In the genomic region with DNA sequence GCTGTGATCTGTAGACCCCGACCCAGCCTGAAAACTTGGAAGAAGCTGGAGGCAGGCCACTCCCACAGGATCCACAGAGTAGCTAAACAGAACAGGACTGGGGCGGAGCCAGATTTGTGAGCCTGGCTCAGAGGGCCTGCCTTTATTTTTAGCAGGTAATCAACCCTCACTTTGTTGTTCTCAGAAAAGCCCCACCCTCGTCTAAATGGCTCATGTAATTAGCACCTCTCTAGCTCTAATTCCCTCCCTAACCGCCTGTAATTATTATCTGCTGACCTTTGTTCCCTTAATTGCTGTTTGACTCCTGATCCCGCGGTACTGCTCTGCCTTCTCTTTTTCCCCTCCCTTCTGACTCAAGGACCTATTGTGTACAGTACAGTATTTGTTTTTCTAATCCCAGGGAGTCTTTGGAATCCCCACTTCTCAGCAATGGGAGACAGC, we compare ENCODE assay signal across 9 mouse cellular contexts.
DNase-seq lines count a peak whose midpoint lies in the region; ATAC-seq lines count a peak whose summit lies in the region.
"Had no signal": no experiment of that assay in that cellular context is flagged by ENCODE, and none has a peak within 500 bp of the region (broad histone marks: within the 10 kb centered on the region; RNA-seq: fewer than 3 reads in every experiment).

No protein-coding gene starts in this region.

- peak; percentile 76 for ATAC-seq in midbrain, embryonic 12.5 days (ENCODE audit: low FRiP score, low read depth)
- no peak; the same call in 1 of the 2 replicates for ATAC-seq in midbrain, embryonic 16.5 days
- ATAC-seq in forebrain, embryonic 13.5 days: peak; percentile 90
- ATAC-seq in stomach, embryonic 16.5 days (ENCODE audit: insufficient read depth, low FRiP score): peak; percentile 82; the same call in 1 of the 2 replicates
- ATAC-seq in inflammation-experienced regulatory T-cells, adult 6 months: no peak

- H3K4me2 ChIP-seq in midbrain, embryonic 12.5 days (replicated peaks): no peak overlapping the region; the same call in 1 of the 2 replicates
- H3K4me2 ChIP-seq in midbrain, embryonic 16.5 days (ENCODE audit: low read length): no peak overlapping the region
- H3K4me2 ChIP-seq in forebrain, embryonic 13.5 days: peak overlapping the region; percentile 26
- peak overlapping the region; percentile 34 for H3K4me2 ChIP-seq in stomach, embryonic 16.5 days (ENCODE audit: low read depth, low read length)

- H3K4me3 ChIP-seq in midbrain, embryonic 12.5 days: no peak overlapping the region
- no peak overlapping the region for H3K4me3 ChIP-seq in midbrain, embryonic 16.5 days (ENCODE audit: low read depth, low read length)
- H3K4me3 ChIP-seq in forebrain, embryonic 13.5 days: no peak overlapping the region
- H3K4me3 ChIP-seq in stomach, embryonic 16.5 days (replicated peaks; ENCODE audit: low read length): no peak overlapping the region

- WGBS in midbrain, embryonic 12.5 days: 8% methylated on average over 6 of the region's 6 CpGs
- 8% methylated on average over 6 of the region's 6 CpGs for WGBS in midbrain, embryonic 16.5 days
- 1% methylated on average over 6 of the region's 6 CpGs for WGBS in forebrain, embryonic 13.5 days
- WGBS in stomach, embryonic 16.5 days: 7% methylated on average over 6 of the region's 6 CpGs

- H3K27me3 ChIP-seq in midbrain, embryonic 12.5 days: no peaks in the 10 kb centered on the region
- no peaks in the 10 kb centered on the region for H3K27me3 ChIP-seq in midbrain, embryonic 16.5 days (ENCODE audit: control insufficient read depth, insufficient read depth, low read depth, low read length)
- H3K27me3 ChIP-seq in forebrain, embryonic 13.5 days: no peaks in the 10 kb centered on the region
- H3K27me3 ChIP-seq in stomach, embryonic 16.5 days (ENCODE audit: control insufficient read depth, insufficient read depth, low read length): no peaks in the 10 kb centered on the region

- H3K4me1 ChIP-seq in midbrain, embryonic 12.5 days: peaks cover 7% of the 10 kb centered on the region; the same call in 1 of the 2 replicates
- no peaks in the 10 kb centered on the region for H3K4me1 ChIP-seq in midbrain, embryonic 16.5 days (ENCODE audit: control insufficient read depth, insufficient read depth, low read length)
- H3K4me1 ChIP-seq in forebrain, embryonic 13.5 days: peaks cover 19% of the 10 kb centered on the region
- H3K4me1 ChIP-seq in stomach, embryonic 16.5 days (ENCODE audit: control insufficient read depth, insufficient read depth, low read length): 0 out of 2 replicates have a peak, but pooled peaks cover 7% of the 10 kb centered on the region

- no peaks in the 10 kb centered on the region for H3K9me3 ChIP-seq in midbrain, embryonic 12.5 days
- H3K9me3 ChIP-seq in midbrain, embryonic 16.5 days (replicated peaks; ENCODE audit: control insufficient read depth, low read length, poor library complexity, severe bottlenecking): no peaks in the 10 kb centered on the region
- H3K9me3 ChIP-seq in forebrain, embryonic 13.5 days (replicated peaks): no peaks in the 10 kb centered on the region
- H3K9me3 ChIP-seq in stomach, embryonic 16.5 days (replicated peaks; ENCODE audit: control insufficient read depth, low read length): no peaks in the 10 kb centered on the region

- no peak overlapping the region for H3K27ac ChIP-seq in midbrain, embryonic 12.5 days (replicated peaks)
- no peak overlapping the region for H3K27ac ChIP-seq in midbrain, embryonic 16.5 days (ENCODE audit: low read length)
- no peak overlapping the region for H3K27ac ChIP-seq in forebrain, embryonic 13.5 days
- no peak overlapping the region for H3K27ac ChIP-seq in stomach, embryonic 16.5 days (ENCODE audit: low read length)

- H3K9ac ChIP-seq in midbrain, embryonic 12.5 days (replicated peaks): no peak overlapping the region
- no peak overlapping the region for H3K9ac ChIP-seq in midbrain, embryonic 16.5 days (ENCODE audit: low read depth, low read length)
- H3K9ac ChIP-seq in forebrain, embryonic 13.5 days: no peak overlapping the region
- no peak overlapping the region for H3K9ac ChIP-seq in stomach, embryonic 16.5 days (ENCODE audit: low read length)

- peak; percentile 5 to 14 for DNase-seq in kidney, postnatal 4 days
- no peak for DNase-seq in right cerebral cortex, postnatal 10 days (ENCODE audit: low spot score in 2 of 2)
- DNase-seq in testis, postnatal 14 days (ENCODE audit: low spot score): no peak
- DNase-seq: thymus, adult 18-20 months had no signal

- H3K36me3 ChIP-seq in midbrain, embryonic 12.5 days: no peaks in the 10 kb centered on the region
- no peaks in the 10 kb centered on the region for H3K36me3 ChIP-seq in midbrain, embryonic 16.5 days (ENCODE audit: control insufficient read depth, insufficient read depth, low read length)
- H3K36me3 ChIP-seq in forebrain, embryonic 13.5 days (ENCODE audit: poor library complexity, severe bottlenecking): no peaks in the 10 kb centered on the region
- H3K36me3 ChIP-seq in stomach, embryonic 16.5 days (ENCODE audit: control insufficient read depth, insufficient read depth, low read length): no peaks in the 10 kb centered on the region

Comparison
In these comparisons a context has a peak if more than half of its experiments do, and no peak if none do; other contexts are left out.
1. ATAC-seq: peak in midbrain, embryonic 12.5 days (single experiment), forebrain, embryonic 13.5 days (single experiment) and stomach, embryonic 16.5 days (single experiment); none in midbrain, embryonic 16.5 days (single experiment) and inflammation-experienced regulatory T-cells, adult 6 months (single experiment).
2. H3K4me2 ChIP-seq: peak in forebrain, embryonic 13.5 days (single experiment) and stomach, embryonic 16.5 days (single experiment); none in midbrain, embryonic 12.5 days (single experiment) and midbrain, embryonic 16.5 days (single experiment).
3. DNase-seq: peak in kidney, postnatal 4 days (2 of 2); none in right cerebral cortex, postnatal 10 days (0 of 2) and testis, postnatal 14 days (single experiment).